Mouse (Mus musculus) embryonic facial prominence, embryonic 10.5 days (tissue): ENCODE data around the gene Fam155a. TPM values are rescaled to one million over a fixed set of nuclear protein-coding genes. Genes with fewer than 3 reads are reported as not detected.
A peak's percentile ranks its signal among the peaks of the same experiment; 100 is the strongest.

Source experiments
- DNase-seq: peaks from one replicate; pipeline ENCODE4 v3.0.0-alpha.2; 2017; ENCODE audit warnings: low spot score
- H3K27ac ChIP-seq: fragments of 300-500 bp; sonication (generic); replicated peaks from 2 replicates; pipeline ENCODE4 v1.5.1; 2016; ENCODE audit warnings: mild to moderate bottlenecking
- H3K27me3 ChIP-seq: fragments of 300-500 bp; sonication (generic); replicated peaks from 2 replicates; pipeline ENCODE4 v1.6.1; 2016; ENCODE audit warnings: low read depth, mild to moderate bottlenecking; ENCODE audit not compliant: poor library complexity, severe bottlenecking
- H3K36me3 ChIP-seq: fragments of 300-500 bp; sonication (generic); replicated peaks from 2 replicates; pipeline ENCODE4 v1.6.1; 2016; ENCODE audit warnings: mild to moderate bottlenecking, moderate library complexity
- H3K4me1 ChIP-seq: fragments of 300-500 bp; sonication (generic); 2 replicates; pipeline ENCODE4 v1.6.1; 2016
- H3K4me3 ChIP-seq: fragments of 300-500 bp; sonication (generic); 2 replicates; pipeline ENCODE4 v1.5.1; 2016; ENCODE audit warnings: mild to moderate bottlenecking, moderate library complexity
- H3K9me3 ChIP-seq: fragments of 300-500 bp; sonication (generic); 2 replicates; pipeline ENCODE4 v1.6.1; 2016; ENCODE audit warnings: mild to moderate bottlenecking
- WGBS: fragments of 180-500 bp; shearing (Covaris S2); methylation state at CpG from one replicate; pipeline ENCODE4 v1.1.7; 2016; 5-methylcytosine and 5-hydroxymethylcytosine counted together
- polyA plus RNA-seq: library from polyadenylated mRNA; unstranded; fragments of >200 nt; fragmentation: Nextera tagmentation; extraction: Ambion mirVana; gene quantifications from 2 replicates; pipeline ENCODE4 v1.2.1, GENCODE M21; 2016

The Fam155a gene
- polyA plus RNA-seq, 1 experiment from 2014 or later = 0.64 TPM

DNA sequence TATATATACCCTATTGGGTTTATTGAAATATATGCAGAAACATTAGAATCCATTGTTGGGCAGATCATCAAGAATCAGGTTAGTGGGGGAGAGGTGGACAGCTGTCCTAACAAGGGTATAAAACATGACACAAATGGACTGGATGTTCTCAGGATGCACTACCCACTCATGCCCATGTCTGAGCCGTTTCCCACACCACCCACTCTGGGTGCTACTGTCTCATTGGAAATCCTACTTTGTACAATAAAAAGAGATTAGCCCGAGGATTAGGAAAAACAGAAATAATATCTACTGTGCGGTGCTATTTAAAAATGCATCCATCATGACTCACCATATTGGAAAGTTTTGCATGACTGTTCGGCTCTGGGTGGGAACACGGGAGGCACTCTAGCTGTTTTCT, 317.2 kb downstream of the Fam155a start:
- Histone ChIP-seq H3K27me3 (no peaks in the 10 kb centered on the region), H3K9me3 (no peaks in the 10 kb centered on the region), H3K4me3 (no peak overlapping the region), H3K4me1 (no peaks in the 10 kb centered on the region), H3K36me3 (no peaks in the 10 kb centered on the region), H3K27ac (no peak overlapping the region)
- 87% methylated on average over 5 of the region's 5 CpGs for WGBS
- no peak for DNase-seq

DNA sequence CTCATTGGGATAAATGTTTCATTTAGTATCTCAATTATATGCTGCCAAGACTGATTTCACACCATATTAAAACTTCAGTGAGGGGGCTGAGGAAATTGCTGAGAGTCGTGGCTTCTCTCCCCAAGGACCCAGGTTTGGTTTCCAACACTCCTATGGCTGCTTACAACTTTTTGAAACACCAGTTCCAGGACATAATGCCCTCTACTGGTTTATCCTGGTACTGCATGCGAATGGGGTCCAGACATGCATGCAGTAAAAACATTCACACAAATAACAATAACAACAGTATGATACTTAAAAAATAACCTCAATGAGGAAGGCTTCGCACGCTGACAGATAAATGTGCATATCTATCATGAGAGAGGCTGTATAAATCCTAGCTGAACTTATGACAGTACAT, 319.4 kb downstream of the Fam155a start:
- Histone ChIP-seq H3K4me3 (no peak overlapping the region), H3K4me1 (no peaks in the 10 kb centered on the region), H3K9me3 (no peaks in the 10 kb centered on the region), H3K27ac (no peak overlapping the region), H3K36me3 (no peaks in the 10 kb centered on the region), H3K27me3 (no peaks in the 10 kb centered on the region)
- 68% methylated on average over 4 of the region's 4 CpGs for WGBS
- DNase-seq = no peak

- 72% methylated on average over 7 of the region's 7 CpGs for WGBS
These were observed 322.3 kb downstream of the Fam155a start for GRCm38 (mm10) chr8:9448613-9449012.

DNA sequence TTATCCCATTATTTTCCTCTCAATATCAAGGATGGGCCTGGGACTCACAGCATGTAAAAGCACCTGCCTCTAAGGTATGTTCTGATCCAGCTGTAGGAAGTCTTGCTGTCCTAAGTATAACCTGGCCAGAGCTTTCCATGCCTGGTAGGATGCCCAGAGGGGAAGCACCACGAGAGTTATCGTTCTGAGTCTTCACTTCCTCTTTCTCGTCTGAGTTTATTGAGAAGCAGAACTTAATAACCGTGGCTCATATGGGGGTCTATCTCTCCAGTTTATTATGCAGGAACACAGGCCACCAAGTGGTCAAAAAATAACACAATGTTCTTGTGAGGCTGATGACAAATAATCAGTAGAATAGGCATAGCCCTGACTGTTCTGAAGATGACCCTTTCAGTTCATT, 333.1 kb downstream of the Fam155a start:
- DNase-seq = no peak
- Histone ChIP-seq H3K4me3 (no peak overlapping the region), H3K27ac (no peak overlapping the region), H3K27me3 (no peaks in the 10 kb centered on the region), H3K36me3 (no peaks in the 10 kb centered on the region), H3K4me1 (no peaks in the 10 kb centered on the region), H3K9me3 (no peaks in the 10 kb centered on the region)
- WGBS = 89% methylated on average over 4 of the region's 4 CpGs

More at GRCm38 (mm10) chr8:9448613-9449012, 322.3 kb downstream of the Fam155a start:
- Histone ChIP-seq H3K27ac (no peak overlapping the region), H3K4me1 (no peaks in the 10 kb centered on the region), H3K36me3 (no peaks in the 10 kb centered on the region), H3K27me3 (no peaks in the 10 kb centered on the region), H3K4me3 (no peak overlapping the region), H3K9me3 (no peaks in the 10 kb centered on the region)
- DNase-seq = no peak

- Histone ChIP-seq H3K4me3 (no peak overlapping the region), H3K27me3 (no peaks in the 10 kb centered on the region), H3K4me1 (no peaks in the 10 kb centered on the region), H3K36me3 (no peaks in the 10 kb centered on the region), H3K27ac (no peak overlapping the region), H3K9me3 (no peaks in the 10 kb centered on the region)
- WGBS = 58% methylated on average over 10 of the region's 10 CpGs
- peak; percentile 34 for DNase-seq
These were observed 335.5 kb downstream of the Fam155a start for GRCm38 (mm10) chr8:9435501-9435900.

- H3K27me3 ChIP-seq = no peaks in the 10 kb centered on the region
- H3K27ac ChIP-seq = no peak overlapping the region
- H3K9me3 ChIP-seq = no peaks in the 10 kb centered on the region
- H3K4me3 ChIP-seq = no peak overlapping the region
- 91% methylated on average over 11 of the region's 11 CpGs for WGBS
- H3K36me3 ChIP-seq = no peaks in the 10 kb centered on the region
- H3K4me1 ChIP-seq = no peaks in the 10 kb centered on the region
- no peak for DNase-seq
These were observed 338.2 kb downstream of the Fam155a start for GRCm38 (mm10) chr8:9432635-9433372.

- WGBS = 64% methylated on average over 4 of the region's 4 CpGs
- H3K27me3 ChIP-seq = no peaks in the 10 kb centered on the region
- H3K4me1 ChIP-seq = no peaks in the 10 kb centered on the region
- DNase-seq = no peak
- H3K4me3 ChIP-seq = no peak overlapping the region
- H3K9me3 ChIP-seq = no peaks in the 10 kb centered on the region
- no peaks in the 10 kb centered on the region for H3K36me3 ChIP-seq
- H3K27ac ChIP-seq = no peak overlapping the region
These were observed 342.1 kb downstream of the Fam155a start for GRCm38 (mm10) chr8:9428846-9429245.

- WGBS = 90% methylated on average over 2 of the region's 2 CpGs
- Histone ChIP-seq H3K27me3 (no peaks in the 10 kb centered on the region), H3K4me3 (no peak overlapping the region), H3K4me1 (no peaks in the 10 kb centered on the region), H3K36me3 (no peaks in the 10 kb centered on the region), H3K27ac (no peak overlapping the region), H3K9me3 (no peaks in the 10 kb centered on the region)
- DNase-seq = no peak
These were observed 346.9 kb downstream of the Fam155a start for GRCm38 (mm10) chr8:9424069-9424468.

- 84% methylated on average over 5 of the region's 5 CpGs for WGBS
- Histone ChIP-seq H3K4me1 (no peaks in the 10 kb centered on the region), H3K27me3 (no peaks in the 10 kb centered on the region), H3K27ac (no peak overlapping the region), H3K4me3 (no peak overlapping the region), H3K36me3 (no peaks in the 10 kb centered on the region), H3K9me3 (no peaks in the 10 kb centered on the region)
- no peak for DNase-seq
These were observed 347.4 kb downstream of the Fam155a start for GRCm38 (mm10) chr8:9423590-9423989.

GRCm38 (mm10) chr8:9423184-9423583, 347.8 kb downstream of the Fam155a start:
- no peak for DNase-seq
- Histone ChIP-seq H3K27ac (no peak overlapping the region), H3K9me3 (no peaks in the 10 kb centered on the region), H3K4me1 (no peaks in the 10 kb centered on the region), H3K36me3 (no peaks in the 10 kb centered on the region), H3K27me3 (no peaks in the 10 kb centered on the region), H3K4me3 (no peak overlapping the region)
- WGBS = 87% methylated on average over 2 of the region's 2 CpGs

DNA sequence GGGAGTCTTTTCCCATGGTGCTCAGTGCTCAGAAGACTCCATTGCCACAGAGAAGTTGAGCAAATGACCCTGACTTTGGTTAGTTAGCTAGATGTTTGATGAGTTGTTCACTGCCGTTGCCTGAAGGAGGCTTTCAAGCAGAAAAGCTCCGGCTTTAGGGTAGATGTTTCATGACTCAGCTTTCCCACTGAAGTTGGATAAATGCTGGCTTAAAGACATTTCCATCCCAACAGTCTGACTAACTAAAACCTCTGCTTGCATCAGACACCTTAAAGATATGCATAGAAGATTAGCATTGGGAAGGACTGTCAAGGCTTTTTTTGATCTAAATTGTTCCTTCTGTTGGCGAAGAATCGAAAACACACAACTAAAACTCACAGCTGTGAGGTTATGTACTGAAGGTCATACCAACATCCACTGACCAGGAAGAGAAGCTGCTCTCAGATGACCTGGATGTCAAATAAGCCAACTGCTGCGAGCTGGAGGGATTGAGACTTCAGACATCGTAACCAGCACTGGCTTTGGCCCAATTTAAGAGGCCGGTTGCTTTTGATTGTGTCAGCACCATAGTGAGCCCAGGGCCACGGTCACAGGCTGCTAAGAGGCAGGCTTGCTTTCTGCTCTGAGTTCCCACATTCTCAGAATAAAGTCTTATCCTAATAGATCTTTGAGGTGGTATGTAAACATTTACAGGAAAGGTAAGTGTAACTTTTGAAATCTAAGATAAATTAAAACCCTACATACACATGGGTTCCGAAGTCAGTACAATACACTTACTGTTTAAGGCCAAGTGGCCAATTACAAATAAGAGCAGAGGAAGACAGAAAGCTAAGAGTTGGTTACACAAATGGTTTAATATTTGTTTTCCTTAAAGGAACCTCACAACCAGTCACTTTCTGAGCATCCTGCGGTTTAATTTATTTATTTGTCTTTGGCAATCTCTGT, 351.8 kb downstream of the Fam155a start:
- Histone ChIP-seq H3K36me3 (no peaks in the 10 kb centered on the region), H3K4me3 (no peak overlapping the region), H3K4me1 (no peaks in the 10 kb centered on the region), H3K27ac (no peak overlapping the region), H3K27me3 (no peaks in the 10 kb centered on the region), H3K9me3 (no peaks in the 10 kb centered on the region)
- DNase-seq = no peak
- WGBS = 74% methylated on average over 10 of the region's 10 CpGs

- no peaks in the 10 kb centered on the region for H3K4me1 ChIP-seq
- DNase-seq = no peak
- WGBS = 91% methylated on average over 9 of the region's 9 CpGs
These were observed 354.8 kb downstream of the Fam155a start for GRCm38 (mm10) chr8:9416189-9416588.

DNA sequence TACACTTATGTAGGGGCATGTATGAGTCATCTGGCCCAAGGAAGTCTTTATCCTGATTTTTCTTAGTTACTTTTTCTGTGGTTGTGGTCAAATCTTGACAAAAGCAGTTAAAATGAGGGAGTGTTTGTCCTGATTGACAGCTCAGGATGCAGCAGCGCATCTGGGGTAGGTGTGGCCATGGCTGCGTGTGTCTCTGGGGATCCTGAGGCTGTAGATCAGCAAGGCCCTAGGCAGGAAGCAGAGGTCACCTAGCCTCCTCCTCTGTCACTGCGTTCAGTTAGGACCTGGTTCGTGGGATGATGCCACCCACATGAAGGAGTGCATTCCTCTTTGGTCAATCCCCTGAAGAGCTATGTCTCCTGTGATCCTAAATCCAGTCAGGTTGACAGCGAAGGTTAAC, 362.5 kb downstream of the Fam155a start:
- Histone ChIP-seq H3K27me3 (no peaks in the 10 kb centered on the region), H3K4me1 (peaks cover 5% of the 10 kb centered on the region; the same call in 1 of the 2 replicates), H3K4me3 (no peak overlapping the region), H3K27ac (no peak overlapping the region), H3K9me3 (no peaks in the 10 kb centered on the region), H3K36me3 (no peaks in the 10 kb centered on the region)
- WGBS = 39% methylated on average over 5 of the region's 5 CpGs
- DNase-seq = peak; percentile 19

More at GRCm38 (mm10) chr8:9416189-9416588, 354.8 kb downstream of the Fam155a start:
- no peaks in the 10 kb centered on the region for H3K27me3 ChIP-seq
- H3K9me3 ChIP-seq = no peaks in the 10 kb centered on the region
- H3K36me3 ChIP-seq = no peaks in the 10 kb centered on the region
- H3K4me3 ChIP-seq = no peak overlapping the region
- no peak overlapping the region for H3K27ac ChIP-seq
